Mouse (Mus musculus): ENCODE measurements around the gene Ppat.

DNA sequence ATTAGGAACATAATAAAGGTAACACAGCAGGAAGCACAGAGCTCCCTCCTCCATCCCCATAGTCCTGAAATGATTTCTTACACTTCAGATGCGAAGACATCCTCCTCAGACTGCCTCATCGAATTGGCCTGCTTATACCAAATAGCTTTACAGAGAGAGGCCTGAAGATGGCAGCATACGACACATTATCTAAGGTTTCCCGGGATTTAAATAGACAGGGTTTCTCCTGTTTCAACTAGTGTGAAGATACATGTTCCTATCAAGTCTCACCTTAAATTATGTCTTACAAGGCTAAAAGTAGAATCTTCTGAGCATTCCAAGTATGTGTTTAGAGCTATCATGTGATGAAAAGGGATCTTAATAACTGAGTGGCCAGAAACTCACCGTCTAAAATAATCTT is 47.0 kb upstream of the Ppat start:
- no peak for TF ChIP-seq CTCF (conservative IDR thresholded peaks at IDR 0.05; ENCODE audit: insufficient read depth, insufficient read length, low read depth, low read length)
- no peak for TF ChIP-seq POLR2A (IDR thresholded peaks at IDR 0.05; ENCODE audit: low read depth, low read length)
